Mouse (Mus musculus): ENCODE data around the gene Exoc3l4. TPM values are rescaled to one million over a fixed set of nuclear protein-coding genes. Genes with fewer than 3 reads are reported as not detected.

Gene Exoc3l4
- polyA plus RNA-seq, 1 experiment, result 36.2 TPM

GRCm38 (mm10) chr12:111447898-111448760 is 31.3 kb downstream of the Exoc3l4 start:
- H3K36me3 ChIP-seq (ENCODE audit: control insufficient read depth, insufficient read depth, low read length), result no peaks in the 10 kb centered on the region
- no peak overlapping the region for H3K27ac ChIP-seq (ENCODE audit: insufficient read depth, low read length)
- H3K4me1 ChIP-seq (ENCODE audit: control insufficient read depth, insufficient read depth, insufficient read length), result no peaks in the 10 kb centered on the region
- H3K27me3 ChIP-seq (ENCODE audit: control insufficient read depth, insufficient read depth, low read length), result peaks cover 1% of the 10 kb centered on the region; the same call in 1 of the 2 replicates
- TF ChIP-seq CTCF (IDR thresholded peaks at IDR 0.05; ENCODE audit: extremely low read depth, insufficient read depth, insufficient read length, insufficient replicate concordance) (no peak), POLR2A (IDR thresholded peaks at IDR 0.05; ENCODE audit: low read depth, low read length) (no peak)
- no peak for DNase-seq (ENCODE audit: low read depth in 1 of 2, low spot score in 2 of 2)
- 89% methylated on average over 22 of the region's 22 CpGs for WGBS
- no peak overlapping the region for H3K4me3 ChIP-seq (ENCODE audit: extremely low read depth, insufficient read depth, insufficient read length)

GRCm38 (mm10) chr12:111448931-111449705 is 32.3 kb downstream of the Exoc3l4 start:
- 71% methylated on average over 13 of the region's 14 CpGs for WGBS
- no peaks in the 10 kb centered on the region for H3K4me1 ChIP-seq (ENCODE audit: control insufficient read depth, insufficient read depth, insufficient read length)
- no peak for TF ChIP-seq POLR2A (IDR thresholded peaks at IDR 0.05; ENCODE audit: low read depth, low read length)
- no peak for TF ChIP-seq CTCF (IDR thresholded peaks at IDR 0.05; ENCODE audit: extremely low read depth, insufficient read depth, insufficient read length, insufficient replicate concordance)

DNA sequence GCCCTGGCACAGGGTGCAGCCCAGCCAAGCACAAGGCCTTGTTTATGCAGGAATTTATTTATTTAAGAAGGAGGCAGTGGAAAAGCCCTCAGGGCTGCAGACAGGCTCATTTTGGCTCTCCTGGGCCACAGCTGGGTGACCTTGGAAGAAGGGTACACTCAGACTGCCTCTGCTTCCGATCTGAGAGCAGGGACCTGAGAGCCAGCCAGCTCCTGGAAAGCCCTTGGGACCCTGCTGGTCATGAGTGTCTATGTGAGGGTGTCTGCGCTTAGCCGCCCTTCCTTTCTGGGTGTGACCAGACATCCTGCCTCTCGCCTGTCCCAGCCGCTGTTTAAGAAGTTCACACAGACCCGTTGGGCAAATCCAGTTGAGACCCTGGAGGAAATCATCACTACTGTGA is 33.5 kb downstream of the Exoc3l4 start:
- Histone ChIP-seq H3K4me1 (ENCODE audit: control insufficient read depth, insufficient read depth, insufficient read length) (no peaks in the 10 kb centered on the region), H3K27ac (ENCODE audit: insufficient read depth, low read length) (no peak overlapping the region), H3K27me3 (ENCODE audit: control insufficient read depth, insufficient read depth, low read length) (no peaks in the 10 kb centered on the region; the same call in 1 of the 2 replicates), H3K4me3 (ENCODE audit: extremely low read depth, insufficient read depth, insufficient read length) (no peak overlapping the region), H3K36me3 (ENCODE audit: control insufficient read depth, insufficient read depth, low read length) (no peaks in the 10 kb centered on the region)
- DNase-seq (ENCODE audit: low read depth in 1 of 2, low spot score in 2 of 2), result no peak
- WGBS, result 70% methylated on average over 6 of the region's 6 CpGs
- no peak for TF ChIP-seq POLR2A (IDR thresholded peaks at IDR 0.05; ENCODE audit: low read depth, low read length)
- TF ChIP-seq CTCF (IDR thresholded peaks at IDR 0.05; ENCODE audit: extremely low read depth, insufficient read depth, insufficient read length, insufficient replicate concordance), result no peak

More at GRCm38 (mm10) chr12:111448931-111449705, 32.3 kb downstream of the Exoc3l4 start:
- no peaks in the 10 kb centered on the region for H3K36me3 ChIP-seq (ENCODE audit: control insufficient read depth, insufficient read depth, low read length)
- no peak for DNase-seq (ENCODE audit: low read depth in 1 of 2, low spot score in 2 of 2)
- no peaks in the 10 kb centered on the region; the same call in 1 of the 2 replicates for H3K27me3 ChIP-seq (ENCODE audit: control insufficient read depth, insufficient read depth, low read length)
- H3K27ac ChIP-seq (ENCODE audit: insufficient read depth, low read length), result no peak overlapping the region
- no peak overlapping the region for H3K4me3 ChIP-seq (ENCODE audit: extremely low read depth, insufficient read depth, insufficient read length)

DNA sequence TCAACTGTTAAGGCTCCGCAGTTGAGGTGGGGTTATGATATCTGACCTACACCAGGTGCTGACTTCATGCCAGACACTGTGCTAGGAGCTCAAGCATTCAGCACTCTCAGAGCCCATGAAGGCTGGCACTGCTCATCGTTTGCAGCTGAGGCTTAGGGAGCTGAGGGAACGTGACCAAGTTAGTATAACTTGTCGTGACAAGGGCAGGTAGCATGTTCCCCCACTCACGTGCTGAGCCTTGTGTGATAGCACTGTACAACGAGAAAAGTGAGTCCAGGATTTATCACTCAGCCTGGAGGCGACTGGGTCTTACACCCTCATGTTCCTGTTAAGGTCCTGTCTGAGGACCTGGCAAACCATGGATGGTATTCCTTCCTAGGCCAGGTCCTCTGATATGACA is 34.7 kb downstream of the Exoc3l4 start:
- 91% methylated on average over 7 of the region's 7 CpGs for WGBS
- TF ChIP-seq POLR2A (IDR thresholded peaks at IDR 0.05; ENCODE audit: low read depth, low read length), result no peak
- TF ChIP-seq CTCF (IDR thresholded peaks at IDR 0.05; ENCODE audit: extremely low read depth, insufficient read depth, insufficient read length, insufficient replicate concordance), result no peak

GRCm38 (mm10) chr12:111454021-111454420 is 37.2 kb downstream of the Exoc3l4 start:
- DNase-seq (ENCODE audit: low read depth in 1 of 2, low spot score in 2 of 2), result no peak
- no peak overlapping the region for H3K27ac ChIP-seq (ENCODE audit: insufficient read depth, low read length)
- no peaks in the 10 kb centered on the region for H3K27me3 ChIP-seq (ENCODE audit: control insufficient read depth, insufficient read depth, low read length)
- no peaks in the 10 kb centered on the region for H3K36me3 ChIP-seq (ENCODE audit: control insufficient read depth, insufficient read depth, low read length)
- TF ChIP-seq CTCF (IDR thresholded peaks at IDR 0.05; ENCODE audit: extremely low read depth, insufficient read depth, insufficient read length, insufficient replicate concordance), result no peak
- no peak for TF ChIP-seq POLR2A (IDR thresholded peaks at IDR 0.05; ENCODE audit: low read depth, low read length)
- no peaks in the 10 kb centered on the region for H3K4me1 ChIP-seq (ENCODE audit: control insufficient read depth, insufficient read depth, insufficient read length)
- WGBS, result 26% methylated on average over 4 of the region's 4 CpGs
- H3K4me3 ChIP-seq (ENCODE audit: extremely low read depth, insufficient read depth, insufficient read length), result no peak overlapping the region

More for the DNA sequence above, 34.7 kb downstream of the Exoc3l4 start:
- no peaks in the 10 kb centered on the region for H3K4me1 ChIP-seq (ENCODE audit: control insufficient read depth, insufficient read depth, insufficient read length)
- no peak overlapping the region for H3K27ac ChIP-seq (ENCODE audit: insufficient read depth, low read length)
- DNase-seq (ENCODE audit: low read depth in 1 of 2, low spot score in 2 of 2), result no peak
- no peaks in the 10 kb centered on the region for H3K27me3 ChIP-seq (ENCODE audit: control insufficient read depth, insufficient read depth, low read length)
- H3K4me3 ChIP-seq (ENCODE audit: extremely low read depth, insufficient read depth, insufficient read length), result no peak overlapping the region
- no peaks in the 10 kb centered on the region for H3K36me3 ChIP-seq (ENCODE audit: control insufficient read depth, insufficient read depth, low read length)

DNA sequence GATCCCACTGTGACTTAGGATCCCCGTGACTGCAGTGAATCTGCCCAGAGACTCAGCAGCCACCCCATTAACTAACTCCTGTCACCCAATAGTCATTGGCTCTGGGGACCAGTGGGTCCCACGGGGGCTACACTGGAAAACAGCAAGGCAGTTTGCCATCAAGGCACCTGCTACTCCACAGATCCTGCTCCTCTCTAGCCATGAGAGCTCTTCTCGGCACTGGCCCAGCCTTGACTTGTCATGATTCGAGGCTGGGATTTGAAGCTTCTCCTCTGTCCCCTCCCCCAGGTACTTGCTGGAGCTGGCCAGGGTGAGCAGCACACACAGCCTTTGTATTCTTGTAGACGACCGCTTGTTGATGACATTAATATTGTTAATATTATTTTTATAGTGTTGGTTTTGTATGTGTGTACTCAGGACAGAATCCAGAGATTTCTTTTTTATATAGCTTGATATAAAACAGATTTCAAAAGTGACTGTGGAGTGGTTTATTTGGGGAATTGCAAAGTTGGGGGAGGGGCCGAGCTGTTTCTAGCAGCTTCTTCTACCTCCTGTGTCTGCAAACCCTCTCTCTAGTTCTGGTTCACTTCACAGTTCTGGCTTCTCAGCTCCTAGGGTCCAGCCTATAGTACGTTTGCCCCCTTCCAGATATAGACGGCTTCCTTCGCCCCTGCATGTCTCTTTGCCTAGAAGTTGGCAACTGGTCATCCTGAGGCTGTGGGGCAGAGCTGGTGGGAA is 37.9 kb downstream of the Exoc3l4 start:
- H3K27ac ChIP-seq (ENCODE audit: insufficient read depth, low read length), result no peak overlapping the region
- WGBS, result 58% methylated on average over 10 of the region's 10 CpGs
- TF ChIP-seq POLR2A (IDR thresholded peaks at IDR 0.05; ENCODE audit: low read depth, low read length) (no peak), CTCF (IDR thresholded peaks at IDR 0.05; ENCODE audit: extremely low read depth, insufficient read depth, insufficient read length, insufficient replicate concordance) (no peak)

More for the DNA sequence above, 37.9 kb downstream of the Exoc3l4 start:
- Histone ChIP-seq H3K4me1 (ENCODE audit: control insufficient read depth, insufficient read depth, insufficient read length) (no peaks in the 10 kb centered on the region), H3K27me3 (ENCODE audit: control insufficient read depth, insufficient read depth, low read length) (no peaks in the 10 kb centered on the region), H3K36me3 (ENCODE audit: control insufficient read depth, insufficient read depth, low read length) (no peaks in the 10 kb centered on the region), H3K4me3 (ENCODE audit: extremely low read depth, insufficient read depth, insufficient read length) (no peak overlapping the region)
- no peak for DNase-seq (ENCODE audit: low read depth in 1 of 2, low spot score in 2 of 2)
